Mouse (Mus musculus) neural tube, embryonic 15.5 days (tissue): ENCODE data around the gene Gm39566. TPM values are rescaled to one million over a fixed set of nuclear protein-coding genes. Genes with fewer than 3 reads are reported as not detected.

ENCODE experiments used
- ATAC-seq: fragments of 200-750 bp; cut with Nextera tagmentation; 2 replicates; pipeline ENCODE4 v1.8.0; 2017; ENCODE audit warnings: mild to moderate bottlenecking, moderate TSS enrichment, moderate library complexity; ENCODE audit not compliant: low FRiP score
- H3K27ac ChIP-seq: fragments of 300-500 bp; sonication (generic); replicated peaks from 2 replicates; pipeline ENCODE4 v1.5.1; 2015; ENCODE audit warnings: mild to moderate bottlenecking, inconsistent platforms
- H3K27me3 ChIP-seq: fragments of 300-500 bp; sonication (generic); replicated peaks from 2 replicates; pipeline ENCODE4 v1.6.1; 2015; ENCODE audit warnings: inconsistent platforms
- H3K36me3 ChIP-seq: fragments of 300-500 bp; sonication (generic); 2 replicates; pipeline ENCODE4 v1.6.1; 2015; ENCODE audit warnings: inconsistent platforms
- H3K4me1 ChIP-seq: fragments of 300-500 bp; sonication (generic); 2 replicates; pipeline ENCODE4 v1.6.1; 2015; ENCODE audit warnings: inconsistent platforms
- H3K4me2 ChIP-seq: fragments of 300-500 bp; sonication (generic); 2 replicates; pipeline ENCODE4 v1.6.1; 2015; ENCODE audit warnings: inconsistent platforms, mild to moderate bottlenecking, moderate library complexity
- H3K4me3 ChIP-seq: fragments of 300-500 bp; sonication (generic); replicated peaks from 2 replicates; pipeline ENCODE4 v1.5.1; 2015; ENCODE audit warnings: mild to moderate bottlenecking, inconsistent platforms
- H3K9ac ChIP-seq: fragments of 300-500 bp; sonication (generic); replicated peaks from 2 replicates; pipeline ENCODE4 v1.6.1; 2015; ENCODE audit warnings: mild to moderate bottlenecking, inconsistent platforms
- H3K9me3 ChIP-seq: fragments of 300-500 bp; sonication (generic); replicated peaks from 2 replicates; pipeline ENCODE4 v1.6.1; 2016; ENCODE audit warnings: inconsistent platforms
- WGBS: fragments of 180-500 bp; shearing (Covaris S2); methylation state at CpG from one replicate; pipeline ENCODE4 v1.1.7; 2015; ENCODE audit warnings: mixed read lengths; 5-methylcytosine and 5-hydroxymethylcytosine counted together
- polyA plus RNA-seq: library from polyadenylated mRNA; unstranded; fragments of >200 nt; fragmentation: Nextera tagmentation; extraction: Ambion mirVana; gene quantifications from 2 replicates; pipeline ENCODE4 v1.2.1, GENCODE M21; 2015

Gene Gm39566
- polyA plus RNA-seq, 1 experiment from 2014 or later = not detected

DNA sequence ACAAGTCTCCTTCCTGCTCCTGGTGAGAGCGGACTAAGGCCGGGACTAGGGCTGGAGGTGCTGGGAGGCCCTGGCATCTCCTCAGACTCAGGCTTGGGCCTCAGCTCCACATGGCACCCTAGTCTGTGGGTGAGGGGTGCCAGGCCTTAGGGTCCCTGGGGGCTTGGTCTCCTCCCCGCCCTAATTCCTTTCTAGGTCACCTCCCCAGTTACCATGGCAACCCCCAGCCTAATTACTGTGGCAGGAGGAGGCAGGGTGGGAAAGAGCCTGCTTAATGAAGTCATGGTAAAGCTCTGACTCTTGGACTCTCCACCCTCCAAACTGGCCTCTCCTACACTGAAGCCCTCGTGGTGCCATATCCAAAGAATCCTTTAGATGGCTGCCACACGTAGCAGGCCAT lies 13.7 kb upstream of the Gm39566 start:
- Histone ChIP-seq H3K27ac (no peak overlapping the region), H3K4me1 (peaks cover 15% of the 10 kb centered on the region), H3K36me3 (peaks cover 79% of the 10 kb centered on the region), H3K9ac (no peak overlapping the region), H3K4me2 (no peak overlapping the region), H3K27me3 (no peaks in the 10 kb centered on the region), H3K9me3 (no peaks in the 10 kb centered on the region), H3K4me3 (no peak overlapping the region)
- no peak for ATAC-seq
- WGBS = 48% methylated on average over 5 of the region's 5 CpGs

- ATAC-seq = no peak
- 83% methylated on average over 2 of the region's 2 CpGs for WGBS
- peaks cover 47% of the 10 kb centered on the region for H3K36me3 ChIP-seq
Measured at GRCm38 (mm10) chr11:69823456-69823855, 8.4 kb upstream of the Gm39566 start.

DNA sequence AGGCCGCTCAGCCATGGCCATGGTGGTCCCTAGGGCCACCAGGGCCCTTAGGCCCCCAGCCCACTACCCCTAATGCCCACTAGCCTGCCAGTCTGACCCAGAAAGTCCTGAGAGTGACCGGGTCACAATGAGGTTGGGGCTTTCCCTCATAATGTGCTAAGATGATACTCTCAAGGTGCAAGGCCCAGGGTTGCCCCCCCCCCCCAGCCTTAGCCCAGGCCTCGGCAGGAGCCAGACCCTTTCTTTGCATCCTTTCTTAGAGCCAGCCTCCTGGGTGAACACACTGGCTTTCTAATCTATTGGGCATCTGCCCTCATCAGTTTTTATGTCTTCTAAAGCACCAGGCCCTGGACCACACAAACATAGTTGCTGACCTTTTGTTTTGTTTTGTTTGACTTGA lies 7.0 kb upstream of the Gm39566 start, which contains the start of gene Spem1:
Gene Spem1, minus strand, starts transcription at position 101 of the 400 bp plus-strand sequence.
- 87% methylated on average over 3 of the region's 3 CpGs for WGBS
- H3K36me3 ChIP-seq = peaks cover 33% of the 10 kb centered on the region

More at GRCm38 (mm10) chr11:69823456-69823855, 8.4 kb upstream of the Gm39566 start:
- Histone ChIP-seq H3K4me1 (no peaks in the 10 kb centered on the region), H3K4me2 (no peak overlapping the region), H3K27ac (0 out of 2 replicates have a peak overlapping the region, but pooled peaks have one; percentile 9), H3K27me3 (no peaks in the 10 kb centered on the region), H3K9me3 (no peaks in the 10 kb centered on the region), H3K4me3 (no peak overlapping the region), H3K9ac (no peak overlapping the region)

GRCm38 (mm10) chr11:69818871-69819270 lies 3.8 kb upstream of the Gm39566 start:
- Histone ChIP-seq H3K4me3 (no peak overlapping the region), H3K9me3 (0 out of 2 replicates have a peak, but pooled peaks cover 3% of the 10 kb centered on the region), H3K27me3 (no peaks in the 10 kb centered on the region), H3K4me1 (no peaks in the 10 kb centered on the region), H3K4me2 (no peak overlapping the region), H3K36me3 (0 out of 2 replicates have a peak, but pooled peaks cover 1% of the 10 kb centered on the region), H3K27ac (no peak overlapping the region), H3K9ac (no peak overlapping the region)
- no peak for ATAC-seq
- 93% methylated on average over 8 of the region's 8 CpGs for WGBS

More for the DNA sequence above, 7.0 kb upstream of the Gm39566 start, which contains the start of gene Spem1:
- Histone ChIP-seq H3K9ac (no peak within 1 kb of the TSS), H3K4me3 (no peak within 1 kb of the TSS), H3K4me1 (no peaks in the 10 kb centered on the region), H3K9me3 (0 out of 2 replicates have a peak, but pooled peaks cover 3% of the 10 kb centered on the region), H3K27ac (no peak within 1 kb of the TSS), H3K27me3 (no peaks in the 10 kb centered on the region), H3K4me2 (no peak within 1 kb of the TSS)
- no peak for ATAC-seq

- Histone ChIP-seq H3K9ac (no peak within 1 kb of the TSS), H3K4me2 (no peak within 1 kb of the TSS), H3K27ac (no peak within 1 kb of the TSS), H3K9me3 (0 out of 2 replicates have a peak, but pooled peaks cover 3% of the 10 kb centered on the region), H3K27me3 (no peaks in the 10 kb centered on the region), H3K4me3 (no peak within 1 kb of the TSS), H3K36me3 (no peaks in the 10 kb centered on the region), H3K4me1 (no peaks in the 10 kb centered on the region)
- no peak for ATAC-seq
- 80% methylated on average over 2 of the region's 2 CpGs for WGBS
Measured at GRCm38 (mm10) chr11:69818365-69818764, 3.3 kb upstream of the Gm39566 start, which contains the start of gene Spem2. Gene Spem2 (minus strand): TSS chr11:69818465.

DNA sequence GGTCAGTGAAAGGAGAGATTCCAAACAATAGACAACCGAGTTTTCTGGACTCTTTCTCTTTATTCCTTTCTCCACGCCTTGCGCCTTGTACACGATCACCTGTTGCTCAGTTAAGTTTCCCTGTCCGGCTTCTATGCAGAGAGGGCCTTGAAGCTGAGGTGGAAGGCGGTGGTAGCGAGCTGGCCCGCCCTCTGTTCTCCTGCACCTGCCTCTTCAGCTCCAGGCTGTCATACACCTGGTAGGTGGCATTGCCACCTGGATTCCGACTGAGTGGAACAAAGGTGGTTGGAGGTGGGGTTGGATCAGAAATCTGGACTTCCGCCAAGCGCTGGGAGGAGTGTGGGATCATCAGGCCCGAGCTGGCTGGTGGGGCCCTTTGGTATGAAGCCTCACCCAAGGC lies 1.4 kb upstream of the Gm39566 start:
- Histone ChIP-seq H3K27me3 (no peaks in the 10 kb centered on the region), H3K9ac (no peak overlapping the region), H3K27ac (no peak overlapping the region), H3K4me3 (no peak overlapping the region), H3K36me3 (no peaks in the 10 kb centered on the region), H3K4me2 (no peak overlapping the region), H3K9me3 (0 out of 2 replicates have a peak, but pooled peaks cover 3% of the 10 kb centered on the region), H3K4me1 (no peaks in the 10 kb centered on the region)
- ATAC-seq = no peak
- WGBS = 89% methylated on average over 12 of the region's 12 CpGs

GRCm38 (mm10) chr11:69810280-69810679 lies 4.8 kb downstream of the Gm39566 start:
- Histone ChIP-seq H3K9me3 (no peaks in the 10 kb centered on the region), H3K4me1 (peaks cover 4% of the 10 kb centered on the region; the same call in 1 of the 2 replicates), H3K27ac (no peak overlapping the region), H3K27me3 (peaks cover 16% of the 10 kb centered on the region), H3K4me3 (no peak overlapping the region), H3K9ac (no peak overlapping the region), H3K4me2 (no peak overlapping the region), H3K36me3 (no peaks in the 10 kb centered on the region)
- ATAC-seq = no peak

GRCm38 (mm10) chr11:69807641-69808040 lies 7.5 kb downstream of the Gm39566 start:
- H3K9me3 ChIP-seq = no peaks in the 10 kb centered on the region
- no peaks in the 10 kb centered on the region for H3K36me3 ChIP-seq
- no peak for ATAC-seq
- H3K4me2 ChIP-seq = no peak overlapping the region
- peaks cover 30% of the 10 kb centered on the region for H3K4me1 ChIP-seq
- H3K4me3 ChIP-seq = no peak overlapping the region
- H3K9ac ChIP-seq = no peak overlapping the region
- WGBS = 87% methylated on average over 2 of the region's 2 CpGs
- no peak overlapping the region for H3K27ac ChIP-seq
- H3K27me3 ChIP-seq = peaks cover 21% of the 10 kb centered on the region

DNA sequence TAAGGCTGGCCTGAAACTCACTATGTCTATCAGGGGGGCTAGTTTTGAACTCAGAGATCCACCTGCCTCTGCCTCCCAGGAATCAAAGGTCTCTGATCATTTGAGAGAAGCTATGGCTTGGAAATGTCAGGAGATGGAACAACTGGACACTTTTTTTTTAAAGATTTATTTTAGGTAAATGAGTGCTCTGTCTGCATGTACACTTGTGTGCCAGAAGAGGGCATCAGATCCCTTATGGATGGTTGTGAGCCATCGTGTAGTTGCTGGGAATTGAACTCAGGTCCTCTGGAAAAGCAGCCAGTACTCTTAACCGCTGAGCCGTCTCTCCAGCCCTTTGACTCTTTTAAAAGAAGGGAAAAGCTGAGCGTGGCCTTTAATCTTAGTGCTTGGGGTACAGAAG lies 8.7 kb downstream of the Gm39566 start:
- Histone ChIP-seq H3K36me3 (no peaks in the 10 kb centered on the region), H3K9me3 (no peaks in the 10 kb centered on the region), H3K27me3 (peaks cover 21% of the 10 kb centered on the region), H3K9ac (no peak overlapping the region), H3K4me2 (no peak overlapping the region), H3K4me3 (no peak overlapping the region), H3K4me1 (peaks cover 43% of the 10 kb centered on the region), H3K27ac (no peak overlapping the region)
- ATAC-seq = no peak
- 78% methylated on average over 4 of the region's 4 CpGs for WGBS

GRCm38 (mm10) chr11:69804972-69805909 lies 9.9 kb downstream of the Gm39566 start, which contains the start of gene Tmem102:
Gene Tmem102 (minus strand): TSS chr11:69805624.
- no peaks in the 10 kb centered on the region for H3K36me3 ChIP-seq
- 5% methylated on average over 29 of the region's 29 CpGs for WGBS
- H3K4me3 ChIP-seq = peak within 1 kb of the TSS; percentile 11; the same call in 1 of the 2 replicates
- H3K4me1 ChIP-seq = peaks cover 52% of the 10 kb centered on the region
- H3K9ac ChIP-seq = no peak within 1 kb of the TSS
- H3K4me2 ChIP-seq = peak within 1 kb of the TSS; percentile 87
- peaks cover 21% of the 10 kb centered on the region for H3K27me3 ChIP-seq
- no peak for ATAC-seq
- no peak within 1 kb of the TSS for H3K27ac ChIP-seq
- H3K9me3 ChIP-seq = no peaks in the 10 kb centered on the region

GRCm38 (mm10) chr11:69804652-69804940 lies 10.5 kb downstream of the Gm39566 start:
- WGBS = 6% methylated on average over 12 of the region's 12 CpGs
- Histone ChIP-seq H3K9ac (no peak overlapping the region), H3K27me3 (peaks cover 21% of the 10 kb centered on the region), H3K4me1 (peaks cover 59% of the 10 kb centered on the region), H3K4me2 (peak overlapping the region; percentile 87), H3K4me3 (peak overlapping the region; percentile 11; the same call in 1 of the 2 replicates), H3K36me3 (no peaks in the 10 kb centered on the region), H3K9me3 (no peaks in the 10 kb centered on the region), H3K27ac (no peak overlapping the region)
- ATAC-seq = no peak
